Mouse (Mus musculus): ENCODE measurements around the gene Cotl1. TPM values are rescaled to one million over a fixed set of nuclear protein-coding genes. Genes with fewer than 3 reads are reported as not detected.
A peak's percentile ranks its signal among the peaks of the same experiment; 100 is the strongest.

The Cotl1 gene
- polyA plus RNA-seq, 1 experiment, result 149 TPM

- TF ChIP-seq POLR2A (IDR thresholded peaks at IDR 0.05; ENCODE audit: borderline replicate concordance, insufficient read depth, low read length), result no peak
- WGBS, result 77% methylated on average over 20 of the region's 20 CpGs
- DNase-seq, result no peak
- Histone ChIP-seq H3K4me1 (ENCODE audit: control insufficient read depth, insufficient read depth, low read length) (no peaks in the 10 kb centered on the region), H3K27ac (ENCODE audit: insufficient read depth, low read length) (no peak overlapping the region), H3K27me3 (ENCODE audit: control insufficient read depth, insufficient read depth, low read length) (no peaks in the 10 kb centered on the region), H3K4me3 (replicated peaks; ENCODE audit: insufficient read depth, low read depth, low read length) (no peak overlapping the region)
Measured at GRCm38 (mm10) chr8:119869616-119870015, 29.3 kb upstream of the Cotl1 start.

- WGBS, result 40% methylated on average over 6 of the region's 6 CpGs
- H3K27ac ChIP-seq (ENCODE audit: insufficient read depth, low read length), result no peak overlapping the region
- no peaks in the 10 kb centered on the region for H3K4me1 ChIP-seq (ENCODE audit: control insufficient read depth, insufficient read depth, low read length)
- H3K4me3 ChIP-seq (replicated peaks; ENCODE audit: insufficient read depth, low read depth, low read length), result peak overlapping the region; percentile 81
- H3K27me3 ChIP-seq (ENCODE audit: control insufficient read depth, insufficient read depth, low read length), result no peaks in the 10 kb centered on the region
- no peak for TF ChIP-seq CTCF (IDR thresholded peaks at IDR 0.05; ENCODE audit: borderline replicate concordance, insufficient read depth, low read depth, low read length)
- TF ChIP-seq POLR2A (IDR thresholded peaks at IDR 0.05; ENCODE audit: borderline replicate concordance, insufficient read depth, low read length), result no peak
- DNase-seq, result no peak
Measured at GRCm38 (mm10) chr8:119862749-119863148, 22.4 kb upstream of the Cotl1 start.

- TF ChIP-seq CTCF (IDR thresholded peaks at IDR 0.05; ENCODE audit: borderline replicate concordance, insufficient read depth, low read depth, low read length) (no peak), POLR2A (IDR thresholded peaks at IDR 0.05; ENCODE audit: borderline replicate concordance, insufficient read depth, low read length) (no peak)
- WGBS, result under 1% methylated on average over 19 of the region's 19 CpGs
- no peak for DNase-seq
Measured at GRCm38 (mm10) chr8:119862390-119862734, 22.0 kb upstream of the Cotl1 start.

GRCm38 (mm10) chr8:119861706-119862389 lies 21.5 kb upstream of the Cotl1 start, which contains the start of gene Klhl36:
Klhl36 (plus strand) TSS chr8:119862266.
- Histone ChIP-seq H3K27me3 (ENCODE audit: control insufficient read depth, insufficient read depth, low read length) (no peaks in the 10 kb centered on the region), H3K4me3 (replicated peaks; ENCODE audit: insufficient read depth, low read depth, low read length) (peak within 1 kb of the TSS; percentile 81), H3K4me1 (ENCODE audit: control insufficient read depth, insufficient read depth, low read length) (no peaks in the 10 kb centered on the region), H3K27ac (ENCODE audit: insufficient read depth, low read length) (peak within 1 kb of the TSS; percentile 36)
- DNase-seq, result peak; percentile 96 to 97
- WGBS, result 2% methylated on average over 35 of the region's 35 CpGs
- TF ChIP-seq CTCF (IDR thresholded peaks at IDR 0.05; ENCODE audit: borderline replicate concordance, insufficient read depth, low read depth, low read length), result no peak
- TF ChIP-seq POLR2A (IDR thresholded peaks at IDR 0.05; ENCODE audit: borderline replicate concordance, insufficient read depth, low read length), result peak; percentile 69

More at GRCm38 (mm10) chr8:119862390-119862734, 22.0 kb upstream of the Cotl1 start:
- Histone ChIP-seq H3K4me1 (ENCODE audit: control insufficient read depth, insufficient read depth, low read length) (no peaks in the 10 kb centered on the region), H3K4me3 (replicated peaks; ENCODE audit: insufficient read depth, low read depth, low read length) (peak overlapping the region; percentile 81), H3K27me3 (ENCODE audit: control insufficient read depth, insufficient read depth, low read length) (no peaks in the 10 kb centered on the region), H3K27ac (ENCODE audit: insufficient read depth, low read length) (peak overlapping the region; percentile 36)

- 73% methylated on average over 6 of the region's 6 CpGs for WGBS
- Histone ChIP-seq H3K4me1 (ENCODE audit: control insufficient read depth, insufficient read depth, low read length) (peaks cover 7% of the 10 kb centered on the region), H3K27me3 (ENCODE audit: control insufficient read depth, insufficient read depth, low read length) (no peaks in the 10 kb centered on the region), H3K4me3 (replicated peaks; ENCODE audit: insufficient read depth, low read depth, low read length) (no peak overlapping the region), H3K27ac (ENCODE audit: insufficient read depth, low read length) (no peak overlapping the region)
- DNase-seq, result no peak
- TF ChIP-seq CTCF (IDR thresholded peaks at IDR 0.05; ENCODE audit: borderline replicate concordance, insufficient read depth, low read depth, low read length) (no peak), POLR2A (IDR thresholded peaks at IDR 0.05; ENCODE audit: borderline replicate concordance, insufficient read depth, low read length) (no peak)
Measured at GRCm38 (mm10) chr8:119857767-119858166, 17.4 kb upstream of the Cotl1 start.

GRCm38 (mm10) chr8:119855656-119856055 lies 15.3 kb upstream of the Cotl1 start:
- Histone ChIP-seq H3K27me3 (ENCODE audit: control insufficient read depth, insufficient read depth, low read length) (no peaks in the 10 kb centered on the region), H3K27ac (ENCODE audit: insufficient read depth, low read length) (no peak overlapping the region), H3K4me1 (ENCODE audit: control insufficient read depth, insufficient read depth, low read length) (peaks cover 7% of the 10 kb centered on the region), H3K4me3 (replicated peaks; ENCODE audit: insufficient read depth, low read depth, low read length) (no peak overlapping the region)
- 20% methylated on average over 5 of the region's 5 CpGs for WGBS
- DNase-seq, result peak in 1 of 2 experiments; percentile 50
- TF ChIP-seq POLR2A (IDR thresholded peaks at IDR 0.05; ENCODE audit: borderline replicate concordance, insufficient read depth, low read length), result no peak
- no peak; the same call in 1 of the 2 replicates for TF ChIP-seq CTCF (IDR thresholded peaks at IDR 0.05; ENCODE audit: borderline replicate concordance, insufficient read depth, low read depth, low read length)

GRCm38 (mm10) chr8:119854035-119854434 lies 13.7 kb upstream of the Cotl1 start:
- WGBS, result 27% methylated on average over 5 of the region's 5 CpGs
- peaks cover 7% of the 10 kb centered on the region for H3K4me1 ChIP-seq (ENCODE audit: control insufficient read depth, insufficient read depth, low read length)
- no peaks in the 10 kb centered on the region for H3K27me3 ChIP-seq (ENCODE audit: control insufficient read depth, insufficient read depth, low read length)
- peak in 1 of 2 experiments; percentile 38 for DNase-seq
- TF ChIP-seq POLR2A (IDR thresholded peaks at IDR 0.05; ENCODE audit: borderline replicate concordance, insufficient read depth, low read length), result no peak
- TF ChIP-seq CTCF (IDR thresholded peaks at IDR 0.05; ENCODE audit: borderline replicate concordance, insufficient read depth, low read depth, low read length), result no peak
- H3K27ac ChIP-seq (ENCODE audit: insufficient read depth, low read length), result no peak overlapping the region
- no peak overlapping the region for H3K4me3 ChIP-seq (replicated peaks; ENCODE audit: insufficient read depth, low read depth, low read length)

- Histone ChIP-seq H3K4me1 (ENCODE audit: control insufficient read depth, insufficient read depth, low read length) (peaks cover 7% of the 10 kb centered on the region), H3K27me3 (ENCODE audit: control insufficient read depth, insufficient read depth, low read length) (no peaks in the 10 kb centered on the region), H3K27ac (ENCODE audit: insufficient read depth, low read length) (no peak overlapping the region), H3K4me3 (replicated peaks; ENCODE audit: insufficient read depth, low read depth, low read length) (no peak overlapping the region)
- DNase-seq, result no peak
- WGBS, result 80% methylated on average over 8 of the region's 8 CpGs
- TF ChIP-seq CTCF (IDR thresholded peaks at IDR 0.05; ENCODE audit: borderline replicate concordance, insufficient read depth, low read depth, low read length) (no peak), POLR2A (IDR thresholded peaks at IDR 0.05; ENCODE audit: borderline replicate concordance, insufficient read depth, low read length) (no peak)
Measured at GRCm38 (mm10) chr8:119853521-119853920, 13.2 kb upstream of the Cotl1 start.

Data from cerebellum, adult 2 months (tissue).